Mouse (Mus musculus): ENCODE data around the gene Kcnma1.

DNA sequence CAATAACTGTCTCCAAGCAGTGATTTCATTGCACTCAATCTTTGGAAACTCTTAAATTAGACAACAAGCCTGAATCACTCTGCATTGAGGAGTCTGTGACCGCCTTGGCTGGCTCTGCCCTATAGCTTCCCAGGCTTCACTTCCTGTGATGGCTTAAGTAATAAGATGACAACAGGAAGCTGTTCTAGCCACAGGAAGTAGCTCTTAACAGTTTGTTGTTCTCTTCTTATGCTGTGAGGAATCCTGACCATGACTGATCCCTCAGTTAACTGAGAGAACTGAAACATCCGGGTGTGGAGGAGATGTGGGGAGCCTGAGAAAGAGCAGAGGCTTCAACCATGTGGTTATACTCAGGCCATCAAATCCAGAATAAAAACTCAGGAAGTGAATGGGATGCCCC lies 549.2 kb downstream of the Kcnma1 start:
- TF ChIP-seq CTCF (conservative IDR thresholded peaks at IDR 0.05; ENCODE audit: low read length) = no peak
- no peak for TF ChIP-seq POU5F1 (IDR thresholded peaks at IDR 0.05; ENCODE audit: borderline replicate concordance, low read length)
